Mouse (Mus musculus) brain, adult 2 months (tissue): ENCODE results near the gene Gbx1.

Experiments used
- DNase-seq: peaks from one replicate; pipeline ENCODE4 v3.0.0; 2011; ENCODE audit warnings: low read depth, low spot score

Gbx1 gene

GRCm38 (mm10) chr5:24525360-24526189, 1.4 kb downstream of the Gbx1 start:
- no peak for DNase-seq

- DNase-seq = no peak
Observed at GRCm38 (mm10) chr5:24524522-24524921, 2.5 kb downstream of the Gbx1 start.

- no peak for DNase-seq
Observed at GRCm38 (mm10) chr5:24523806-24524205, 3.2 kb downstream of the Gbx1 start.

- no peak for DNase-seq
Observed at GRCm38 (mm10) chr5:24521366-24521765, 5.6 kb downstream of the Gbx1 start.

GRCm38 (mm10) chr5:24512271-24512670, 14.7 kb downstream of the Gbx1 start:
- DNase-seq = no peak

- peak; percentile 48 for DNase-seq
Observed at GRCm38 (mm10) chr5:24510635-24511034, 16.4 kb downstream of the Gbx1 start.

GRCm38 (mm10) chr5:24508406-24508805, 18.6 kb downstream of the Gbx1 start:
- DNase-seq = no peak

GRCm38 (mm10) chr5:24505513-24505912, 21.5 kb downstream of the Gbx1 start:
- DNase-seq = no peak

GRCm38 (mm10) chr5:24502786-24503185, 24.2 kb downstream of the Gbx1 start:
- DNase-seq = no peak

- peak; percentile 58 for DNase-seq
Observed at GRCm38 (mm10) chr5:24500851-24501250, 26.2 kb downstream of the Gbx1 start.

GRCm38 (mm10) chr5:24499113-24499512, 27.9 kb downstream of the Gbx1 start:
- DNase-seq = peak; percentile 62

- DNase-seq = no peak
Observed at GRCm38 (mm10) chr5:24497526-24497925, 29.5 kb downstream of the Gbx1 start.

GRCm38 (mm10) chr5:24496756-24497155, 30.2 kb downstream of the Gbx1 start:
- peak; percentile 63 for DNase-seq

- peak; percentile 6 for DNase-seq
Observed at GRCm38 (mm10) chr5:24495019-24495418, 32.0 kb downstream of the Gbx1 start.

- no peak for DNase-seq
Observed at GRCm38 (mm10) chr5:24492546-24493285, 34.3 kb downstream of the Gbx1 start.

- DNase-seq = no peak
Observed at GRCm38 (mm10) chr5:24490413-24490920, 36.5 kb downstream of the Gbx1 start.

- peak; percentile 68 for DNase-seq
Observed at GRCm38 (mm10) chr5:24486738-24487137, 40.3 kb downstream of the Gbx1 start.

GRCm38 (mm10) chr5:24486097-24486496, 40.9 kb downstream of the Gbx1 start:
- DNase-seq = peak; percentile 96

GRCm38 (mm10) chr5:24484963-24485362, 42.0 kb downstream of the Gbx1 start:
- peak; percentile 61 for DNase-seq

- peak; percentile 91 for DNase-seq
Observed at GRCm38 (mm10) chr5:24483326-24483725, 43.7 kb downstream of the Gbx1 start.

GRCm38 (mm10) chr5:24482247-24483079, 44.5 kb downstream of the Gbx1 start:
- no peak for DNase-seq

- DNase-seq = peak; percentile 82
Observed at GRCm38 (mm10) chr5:24481647-24482046, 45.4 kb downstream of the Gbx1 start.
